Mouse (Mus musculus): ENCODE data around the gene 1110008L16Rik. TPM values are rescaled to one million over a fixed set of nuclear protein-coding genes. Genes with fewer than 3 reads are reported as not detected.

1110008L16Rik gene
- polyA plus RNA-seq, 1 experiment from 2014 or later: 8.6 TPM

GRCm38 (mm10) chr12:55384826-55385225, 85.4 kb downstream of the 1110008L16Rik start:
- Histone ChIP-seq H3K9ac (ENCODE audit: low read depth, low read length) (no peak overlapping the region), H3K27me3 (ENCODE audit: control insufficient read depth, insufficient read depth, low read depth, low read length) (no peaks in the 10 kb centered on the region), H3K4me2 (ENCODE audit: low read length) (no peak overlapping the region), H3K4me3 (ENCODE audit: low read depth, low read length) (no peak overlapping the region), H3K4me1 (ENCODE audit: control insufficient read depth, insufficient read depth, low read length) (no peaks in the 10 kb centered on the region), H3K36me3 (ENCODE audit: control insufficient read depth, insufficient read depth, low read length) (no peaks in the 10 kb centered on the region), H3K27ac (ENCODE audit: low read length) (no peak overlapping the region), H3K9me3 (replicated peaks; ENCODE audit: control insufficient read depth, low read length, poor library complexity, severe bottlenecking) (no peaks in the 10 kb centered on the region)
- ATAC-seq: no peak
- 93% methylated on average over 3 of the region's 3 CpGs for WGBS

- H3K9me3 ChIP-seq (replicated peaks; ENCODE audit: control insufficient read depth, low read length, poor library complexity, severe bottlenecking): no peaks in the 10 kb centered on the region
- H3K4me2 ChIP-seq (ENCODE audit: low read length): no peak overlapping the region
- H3K4me3 ChIP-seq (ENCODE audit: low read depth, low read length): no peak overlapping the region
- H3K4me1 ChIP-seq (ENCODE audit: control insufficient read depth, insufficient read depth, low read length): no peaks in the 10 kb centered on the region
- no peaks in the 10 kb centered on the region for H3K27me3 ChIP-seq (ENCODE audit: control insufficient read depth, insufficient read depth, low read depth, low read length)
- no peak overlapping the region for H3K27ac ChIP-seq (ENCODE audit: low read length)
- ATAC-seq: no peak
- no peaks in the 10 kb centered on the region for H3K36me3 ChIP-seq (ENCODE audit: control insufficient read depth, insufficient read depth, low read length)
- WGBS: 9% methylated on average over 6 of the region's 6 CpGs
- no peak overlapping the region for H3K9ac ChIP-seq (ENCODE audit: low read depth, low read length)
Measured at GRCm38 (mm10) chr12:55385931-55386330, 86.6 kb downstream of the 1110008L16Rik start.

- H3K9ac ChIP-seq (ENCODE audit: low read depth, low read length): no peak overlapping the region
- no peaks in the 10 kb centered on the region for H3K9me3 ChIP-seq (replicated peaks; ENCODE audit: control insufficient read depth, low read length, poor library complexity, severe bottlenecking)
- H3K4me3 ChIP-seq (ENCODE audit: low read depth, low read length): no peak overlapping the region
- 59% methylated on average over 9 of the region's 9 CpGs for WGBS
- ATAC-seq: no peak
- H3K36me3 ChIP-seq (ENCODE audit: control insufficient read depth, insufficient read depth, low read length): no peaks in the 10 kb centered on the region
- no peak overlapping the region for H3K27ac ChIP-seq (ENCODE audit: low read length)
- no peaks in the 10 kb centered on the region for H3K4me1 ChIP-seq (ENCODE audit: control insufficient read depth, insufficient read depth, low read length)
- no peaks in the 10 kb centered on the region for H3K27me3 ChIP-seq (ENCODE audit: control insufficient read depth, insufficient read depth, low read depth, low read length)
- H3K4me2 ChIP-seq (ENCODE audit: low read length): no peak overlapping the region
Measured at GRCm38 (mm10) chr12:55386456-55386855, 87.1 kb downstream of the 1110008L16Rik start.

GRCm38 (mm10) chr12:55387083-55387787, 87.9 kb downstream of the 1110008L16Rik start:
- no peak for ATAC-seq
- no peaks in the 10 kb centered on the region for H3K4me1 ChIP-seq (ENCODE audit: control insufficient read depth, insufficient read depth, low read length)
- H3K4me2 ChIP-seq (ENCODE audit: low read length): no peak overlapping the region
- no peak overlapping the region for H3K9ac ChIP-seq (ENCODE audit: low read depth, low read length)
- H3K36me3 ChIP-seq (ENCODE audit: control insufficient read depth, insufficient read depth, low read length): no peaks in the 10 kb centered on the region
- no peaks in the 10 kb centered on the region for H3K27me3 ChIP-seq (ENCODE audit: control insufficient read depth, insufficient read depth, low read depth, low read length)
- 83% methylated on average over 7 of the region's 7 CpGs for WGBS
- no peaks in the 10 kb centered on the region for H3K9me3 ChIP-seq (replicated peaks; ENCODE audit: control insufficient read depth, low read length, poor library complexity, severe bottlenecking)
- H3K4me3 ChIP-seq (ENCODE audit: low read depth, low read length): no peak overlapping the region
- H3K27ac ChIP-seq (ENCODE audit: low read length): no peak overlapping the region

GRCm38 (mm10) chr12:55387788-55388465, 88.5 kb downstream of the 1110008L16Rik start:
- no peak overlapping the region for H3K4me2 ChIP-seq (ENCODE audit: low read length)
- H3K27ac ChIP-seq (ENCODE audit: low read length): no peak overlapping the region
- H3K27me3 ChIP-seq (ENCODE audit: control insufficient read depth, insufficient read depth, low read depth, low read length): no peaks in the 10 kb centered on the region
- H3K9ac ChIP-seq (ENCODE audit: low read depth, low read length): no peak overlapping the region
- H3K36me3 ChIP-seq (ENCODE audit: control insufficient read depth, insufficient read depth, low read length): no peaks in the 10 kb centered on the region
- WGBS: 66% methylated on average over 11 of the region's 11 CpGs
- ATAC-seq: no peak
- H3K9me3 ChIP-seq (replicated peaks; ENCODE audit: control insufficient read depth, low read length, poor library complexity, severe bottlenecking): no peaks in the 10 kb centered on the region
- H3K4me1 ChIP-seq (ENCODE audit: control insufficient read depth, insufficient read depth, low read length): no peaks in the 10 kb centered on the region
- no peak overlapping the region for H3K4me3 ChIP-seq (ENCODE audit: low read depth, low read length)

GRCm38 (mm10) chr12:55388478-55388877, 89.1 kb downstream of the 1110008L16Rik start:
- Histone ChIP-seq H3K4me3 (ENCODE audit: low read depth, low read length) (no peak overlapping the region), H3K4me2 (ENCODE audit: low read length) (no peak overlapping the region), H3K4me1 (ENCODE audit: control insufficient read depth, insufficient read depth, low read length) (no peaks in the 10 kb centered on the region), H3K9ac (ENCODE audit: low read depth, low read length) (no peak overlapping the region), H3K27ac (ENCODE audit: low read length) (no peak overlapping the region), H3K36me3 (ENCODE audit: control insufficient read depth, insufficient read depth, low read length) (no peaks in the 10 kb centered on the region), H3K27me3 (ENCODE audit: control insufficient read depth, insufficient read depth, low read depth, low read length) (no peaks in the 10 kb centered on the region), H3K9me3 (replicated peaks; ENCODE audit: control insufficient read depth, low read length, poor library complexity, severe bottlenecking) (no peaks in the 10 kb centered on the region)
- ATAC-seq: peak; percentile 17; the same call in 1 of the 2 replicates
- WGBS: 63% methylated on average over 6 of the region's 6 CpGs

- WGBS: 82% methylated on average over 17 of the region's 17 CpGs
Measured at GRCm38 (mm10) chr12:55389132-55390081, 90.0 kb downstream of the 1110008L16Rik start.

GRCm38 (mm10) chr12:55392120-55392519, 92.7 kb downstream of the 1110008L16Rik start:
- Histone ChIP-seq H3K9me3 (replicated peaks; ENCODE audit: control insufficient read depth, low read length, poor library complexity, severe bottlenecking) (no peaks in the 10 kb centered on the region), H3K36me3 (ENCODE audit: control insufficient read depth, insufficient read depth, low read length) (no peaks in the 10 kb centered on the region), H3K4me2 (ENCODE audit: low read length) (no peak overlapping the region), H3K27ac (ENCODE audit: low read length) (no peak overlapping the region), H3K4me1 (ENCODE audit: control insufficient read depth, insufficient read depth, low read length) (no peaks in the 10 kb centered on the region), H3K27me3 (ENCODE audit: control insufficient read depth, insufficient read depth, low read depth, low read length) (no peaks in the 10 kb centered on the region), H3K9ac (ENCODE audit: low read depth, low read length) (no peak overlapping the region), H3K4me3 (ENCODE audit: low read depth, low read length) (no peak overlapping the region)
- ATAC-seq: no peak

More at GRCm38 (mm10) chr12:55389132-55390081, 90.0 kb downstream of the 1110008L16Rik start:
- no peak for ATAC-seq
- H3K27ac ChIP-seq (ENCODE audit: low read length): no peak overlapping the region
- no peaks in the 10 kb centered on the region for H3K9me3 ChIP-seq (replicated peaks; ENCODE audit: control insufficient read depth, low read length, poor library complexity, severe bottlenecking)
- H3K4me1 ChIP-seq (ENCODE audit: control insufficient read depth, insufficient read depth, low read length): no peaks in the 10 kb centered on the region
- no peak overlapping the region for H3K4me2 ChIP-seq (ENCODE audit: low read length)
- no peak overlapping the region for H3K4me3 ChIP-seq (ENCODE audit: low read depth, low read length)
- no peaks in the 10 kb centered on the region for H3K27me3 ChIP-seq (ENCODE audit: control insufficient read depth, insufficient read depth, low read depth, low read length)
- no peaks in the 10 kb centered on the region for H3K36me3 ChIP-seq (ENCODE audit: control insufficient read depth, insufficient read depth, low read length)
- no peak overlapping the region for H3K9ac ChIP-seq (ENCODE audit: low read depth, low read length)

Data from midbrain, embryonic 16.5 days (tissue).